Mouse (Mus musculus) erythroblast, embryonic 14.5 days (primary cell): Measurements from ENCODE around the gene Cdk18.

Experiments
- GATA1 ChIP-seq: IDR thresholded peaks from 2 replicates; pipeline ENCODE4 v1.6.1; 2012; ENCODE audit warnings: low read length, inconsistent platforms, mixed read lengths
- TAL1 ChIP-seq: IDR thresholded peaks from 3 replicates; pipeline ENCODE4 v1.6.1; 2012; ENCODE audit warnings: low read length, inconsistent platforms, mixed read lengths

- no peak for TF ChIP-seq GATA1
- TF ChIP-seq TAL1: no peak
Observed at GRCm38 (mm10) chr1:132112426-132112825, 27.1 kb downstream of the Cdk18 start.
